Mouse (Mus musculus) midbrain, embryonic 16.5 days (tissue): ENCODE measurements around the gene Ibtk. TPM values are rescaled to one million over a fixed set of nuclear protein-coding genes. Genes with fewer than 3 reads are reported as not detected.

ENCODE experiments used
- ATAC-seq: fragments of 200-750 bp; cut with Nextera tagmentation; 2 replicates; pipeline ENCODE4 v1.8.0; 2017; ENCODE audit warnings: moderate TSS enrichment
- H3K27ac ChIP-seq: fragments of 300-500 bp; sonication (generic); 2 replicates; pipeline ENCODE4 v1.5.1; 2014; ENCODE audit warnings: mild to moderate bottlenecking, low read length, mixed read lengths
- H3K27me3 ChIP-seq: fragments of 300-500 bp; sonication (generic); 2 replicates; pipeline ENCODE4 v1.6.1; 2014; ENCODE audit warnings: low read depth, low read length, mixed read lengths; ENCODE audit not compliant: control insufficient read depth, insufficient read depth
- H3K36me3 ChIP-seq: fragments of 300-500 bp; sonication (generic); 2 replicates; pipeline ENCODE4 v1.6.1; 2014; ENCODE audit warnings: mild to moderate bottlenecking, low read length, moderate library complexity, mixed read lengths; ENCODE audit not compliant: control insufficient read depth, insufficient read depth
- H3K4me1 ChIP-seq: fragments of 300-500 bp; sonication (generic); 2 replicates; pipeline ENCODE4 v1.6.1; 2014; ENCODE audit warnings: mild to moderate bottlenecking, low read length, mixed read lengths; ENCODE audit not compliant: control insufficient read depth, insufficient read depth
- H3K4me2 ChIP-seq: fragments of 300-500 bp; sonication (generic); 2 replicates; pipeline ENCODE4 v1.6.1; 2014; ENCODE audit warnings: mild to moderate bottlenecking, low read length, mixed read lengths
- H3K4me3 ChIP-seq: fragments of 300-500 bp; sonication (generic); 2 replicates; pipeline ENCODE4 v1.5.1; 2014; ENCODE audit warnings: low read depth, mild to moderate bottlenecking, low read length, moderate library complexity, mixed read lengths
- H3K9ac ChIP-seq: fragments of 300-500 bp; sonication (generic); 2 replicates; pipeline ENCODE4 v1.6.1; 2014; ENCODE audit warnings: low read depth, low read length, mixed read lengths
- H3K9me3 ChIP-seq: fragments of 300-500 bp; sonication (generic); replicated peaks from 2 replicates; pipeline ENCODE4 v1.6.1; 2014; ENCODE audit warnings: mild to moderate bottlenecking, low read length, mixed read lengths; ENCODE audit not compliant: control insufficient read depth, poor library complexity, severe bottlenecking
- WGBS: fragments of 180-500 bp; shearing (Covaris S2); extraction: QIAGEN DNeasy Blood & Tissue Kit; methylation state at CpG from one replicate; pipeline ENCODE4 v1.1.7; 2014; 5-methylcytosine and 5-hydroxymethylcytosine counted together
- polyA plus RNA-seq: library from polyadenylated mRNA; unstranded; fragments of >200 nt; fragmentation: Nextera tagmentation; extraction: Ambion mirVana; gene quantifications from 2 replicates; pipeline ENCODE4 v1.2.1, GENCODE M21; 2015

Ibtk gene
- polyA plus RNA-seq, 1 experiment from 2014 or later, result 28.4 TPM

DNA sequence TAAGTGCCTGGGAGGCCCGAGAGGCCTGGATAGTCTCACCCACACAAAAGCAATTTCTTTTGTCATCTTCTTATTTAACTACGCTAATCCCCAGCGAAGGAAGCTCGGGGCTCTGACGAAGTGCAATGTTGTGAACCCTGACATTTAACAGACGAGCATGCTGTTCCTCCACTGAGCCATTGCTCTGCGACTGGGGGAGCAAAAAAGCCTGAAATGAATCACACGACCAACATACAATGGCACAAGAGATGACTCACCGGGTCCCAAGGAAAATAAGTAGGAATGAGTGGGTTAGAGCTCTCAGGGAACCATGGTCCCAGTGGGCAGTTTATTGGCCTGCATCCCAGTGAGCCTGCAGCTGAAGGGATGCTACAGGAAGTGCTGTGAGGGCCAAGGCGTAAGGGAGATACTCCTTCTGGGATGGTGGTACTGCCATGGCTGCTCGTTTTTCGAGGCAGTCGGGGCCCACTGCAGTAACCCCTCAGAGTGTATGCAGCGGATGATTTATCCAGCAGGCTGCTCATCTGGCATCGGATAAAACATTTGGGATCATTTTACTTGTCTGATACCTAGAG lies 75.1 kb downstream of the Ibtk start:
- Histone ChIP-seq H3K9me3 (no peaks in the 10 kb centered on the region), H3K27me3 (no peaks in the 10 kb centered on the region), H3K4me3 (no peak overlapping the region), H3K9ac (no peak overlapping the region), H3K27ac (no peak overlapping the region), H3K36me3 (no peaks in the 10 kb centered on the region), H3K4me1 (peaks cover 3% of the 10 kb centered on the region; the same call in 1 of the 2 replicates), H3K4me2 (no peak overlapping the region)
- peak; percentile 62; the same call in 1 of the 2 replicates for ATAC-seq
- WGBS, result 37% methylated on average over 15 of the region's 15 CpGs

DNA sequence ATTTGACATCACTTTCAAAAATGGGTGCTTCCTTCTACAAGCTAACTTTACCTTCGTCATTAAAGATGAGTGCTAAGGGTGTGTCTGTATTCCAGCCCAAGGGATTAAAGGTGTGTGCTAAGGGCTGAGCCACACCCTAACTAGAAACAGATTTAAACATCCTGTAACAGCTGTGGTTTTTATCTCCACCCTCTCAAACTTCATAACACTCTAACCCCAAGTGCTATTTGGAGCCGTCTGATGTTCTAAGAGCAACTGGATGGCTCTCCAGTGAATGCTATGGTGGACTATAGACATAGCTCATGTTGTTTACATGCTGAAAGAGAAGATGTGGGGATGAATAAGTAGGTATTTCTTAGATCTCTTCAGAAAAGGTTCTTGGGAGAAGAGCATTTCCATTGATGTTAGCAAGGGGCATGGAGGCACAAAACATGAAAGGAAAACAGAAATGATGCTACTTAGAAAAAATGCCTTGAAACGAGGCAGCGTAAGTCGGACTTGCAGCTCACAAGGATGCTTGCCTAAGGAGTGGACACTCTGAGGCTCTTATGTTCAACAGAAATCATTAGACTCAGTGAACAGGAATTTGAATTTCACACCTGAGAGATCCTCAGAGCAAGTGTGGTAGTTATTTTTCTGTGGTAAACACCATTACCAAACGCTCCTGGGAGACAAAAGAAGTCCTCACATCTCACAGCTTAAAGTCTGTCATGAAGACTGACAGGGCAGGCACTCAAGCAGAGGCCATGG lies 77.4 kb downstream of the Ibtk start:
- Histone ChIP-seq H3K27me3 (no peaks in the 10 kb centered on the region), H3K27ac (no peak overlapping the region), H3K36me3 (no peaks in the 10 kb centered on the region), H3K4me1 (peaks cover 3% of the 10 kb centered on the region; the same call in 1 of the 2 replicates), H3K4me2 (no peak overlapping the region), H3K9me3 (no peaks in the 10 kb centered on the region), H3K4me3 (no peak overlapping the region), H3K9ac (no peak overlapping the region)
- ATAC-seq, result no peak
- WGBS, result 83% methylated on average over 6 of the region's 6 CpGs

DNA sequence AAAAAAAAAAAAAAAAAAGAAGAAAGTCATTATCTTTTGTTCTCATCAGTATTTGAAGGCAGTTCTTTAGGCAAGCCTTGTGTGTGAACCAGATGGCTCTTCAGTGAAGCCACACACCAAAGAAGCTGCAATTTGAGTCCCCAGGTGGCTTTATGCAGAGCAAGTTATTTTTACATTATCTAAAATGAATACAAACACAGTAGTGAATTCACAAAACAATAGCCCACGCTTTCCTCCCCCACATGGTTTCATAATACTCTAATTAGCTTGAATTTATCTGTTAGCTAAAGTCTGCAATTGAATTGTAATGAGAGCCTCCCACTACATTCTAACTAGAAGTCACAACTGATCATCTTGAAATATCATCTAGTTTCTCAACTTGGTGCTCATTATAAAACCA lies 84.8 kb downstream of the Ibtk start:
- H3K9ac ChIP-seq, result no peak overlapping the region
- no peaks in the 10 kb centered on the region; the same call in 1 of the 2 replicates for H3K4me1 ChIP-seq
- no peak overlapping the region for H3K27ac ChIP-seq
- 67% methylated on average over 1 of the region's 1 CpGs for WGBS
- no peak for ATAC-seq
- H3K4me3 ChIP-seq, result no peak overlapping the region
- no peaks in the 10 kb centered on the region for H3K27me3 ChIP-seq
- no peaks in the 10 kb centered on the region for H3K9me3 ChIP-seq
- no peak overlapping the region for H3K4me2 ChIP-seq
- no peaks in the 10 kb centered on the region for H3K36me3 ChIP-seq

DNA sequence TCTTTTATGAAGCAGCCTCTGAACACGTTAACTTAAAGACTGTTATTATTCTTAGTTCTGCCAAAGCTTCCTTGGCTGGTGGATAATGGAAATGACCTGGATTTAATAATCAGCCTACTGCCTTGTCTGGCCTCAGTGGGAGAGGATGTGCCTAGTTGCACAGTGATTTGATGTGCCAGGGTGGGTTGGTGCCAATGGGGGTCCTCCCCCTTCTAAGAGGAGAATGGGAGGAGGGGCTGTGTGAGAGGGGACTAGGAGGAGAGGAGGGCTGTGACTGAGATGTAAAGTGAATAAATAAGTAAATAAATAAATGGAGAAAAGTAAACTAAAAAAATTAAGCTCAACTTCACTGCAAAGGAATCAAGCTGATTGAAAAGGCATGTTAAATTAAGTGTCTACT lies 85.3 kb downstream of the Ibtk start:
- 51% methylated on average over 1 of the region's 1 CpGs for WGBS

DNA sequence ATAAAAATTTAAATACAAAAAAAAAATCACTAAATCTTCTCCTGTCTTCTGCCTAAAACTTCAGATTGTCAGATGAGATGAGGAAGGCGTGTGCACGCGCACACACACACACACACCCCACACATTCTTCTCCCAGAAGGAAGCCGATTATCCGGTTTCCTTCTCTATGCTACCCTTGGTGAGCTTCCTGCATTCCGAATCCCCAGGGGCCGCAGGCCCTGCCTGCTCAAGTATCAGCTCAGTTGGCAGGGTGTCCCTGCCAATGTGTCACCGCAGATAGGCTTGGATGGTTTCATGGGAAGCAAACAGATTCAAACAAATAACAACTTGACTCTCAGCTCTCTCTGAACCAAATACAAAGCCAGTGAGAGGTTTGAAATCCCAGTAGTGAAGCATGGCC lies 86.0 kb downstream of the Ibtk start:
- H3K27ac ChIP-seq, result no peak overlapping the region
- ATAC-seq, result no peak
- H3K4me1 ChIP-seq, result no peaks in the 10 kb centered on the region; the same call in 1 of the 2 replicates
- H3K4me2 ChIP-seq, result no peak overlapping the region
- no peaks in the 10 kb centered on the region for H3K27me3 ChIP-seq
- H3K9ac ChIP-seq, result no peak overlapping the region
- H3K36me3 ChIP-seq, result no peaks in the 10 kb centered on the region
- H3K4me3 ChIP-seq, result no peak overlapping the region
- 20% methylated on average over 8 of the region's 8 CpGs for WGBS
- no peaks in the 10 kb centered on the region for H3K9me3 ChIP-seq

More for the DNA sequence above, 85.3 kb downstream of the Ibtk start:
- Histone ChIP-seq H3K36me3 (no peaks in the 10 kb centered on the region), H3K4me2 (no peak overlapping the region), H3K9me3 (no peaks in the 10 kb centered on the region), H3K4me1 (no peaks in the 10 kb centered on the region; the same call in 1 of the 2 replicates), H3K27ac (no peak overlapping the region), H3K27me3 (no peaks in the 10 kb centered on the region), H3K4me3 (no peak overlapping the region), H3K9ac (no peak overlapping the region)
- ATAC-seq, result no peak

DNA sequence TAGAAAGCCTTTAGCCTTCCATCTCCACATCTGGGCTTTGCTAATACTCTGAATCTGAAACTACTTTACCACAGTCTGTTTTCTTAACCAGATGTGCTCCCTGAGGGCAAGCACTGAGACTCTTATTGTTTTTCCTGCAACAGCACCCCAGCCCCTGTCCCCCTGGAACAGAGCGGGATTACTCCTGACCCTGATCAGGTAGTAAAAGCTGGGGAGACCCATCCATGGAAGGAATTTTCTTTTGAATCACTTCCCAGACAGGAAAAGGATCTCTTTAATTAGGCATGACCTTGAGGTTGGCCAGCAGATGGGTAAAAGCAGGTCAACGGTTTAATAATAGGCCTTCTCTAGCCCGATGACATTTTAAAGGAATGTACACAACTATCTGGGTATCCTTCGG lies 95.7 kb downstream of the Ibtk start:
- Histone ChIP-seq H3K27me3 (no peaks in the 10 kb centered on the region), H3K4me1 (no peaks in the 10 kb centered on the region), H3K4me3 (no peak overlapping the region), H3K4me2 (no peak overlapping the region), H3K27ac (no peak overlapping the region), H3K9me3 (no peaks in the 10 kb centered on the region), H3K9ac (no peak overlapping the region), H3K36me3 (no peaks in the 10 kb centered on the region)
- ATAC-seq, result no peak
- 84% methylated on average over 4 of the region's 4 CpGs for WGBS

DNA sequence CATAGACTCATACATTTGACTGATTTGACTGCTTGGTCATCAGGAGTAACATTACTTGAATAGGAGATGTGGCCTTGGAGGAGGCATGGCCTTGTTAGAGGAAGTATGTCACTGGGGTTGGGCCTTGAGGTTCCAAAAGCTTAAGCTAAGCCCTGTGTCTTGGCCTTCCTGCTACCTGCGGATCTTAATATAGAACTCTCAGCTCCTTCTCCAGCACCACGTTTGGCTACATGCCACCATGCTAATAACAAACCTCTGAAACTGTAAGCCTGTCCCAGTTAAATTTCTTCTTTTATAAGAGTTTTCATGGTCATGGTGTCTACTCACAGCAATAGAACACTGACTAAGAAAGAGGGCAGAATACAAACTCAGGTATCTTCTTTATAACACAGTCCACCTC lies 110.9 kb downstream of the Ibtk start:
- Histone ChIP-seq H3K27ac (no peak overlapping the region), H3K4me3 (no peak overlapping the region), H3K36me3 (no peaks in the 10 kb centered on the region), H3K4me1 (no peaks in the 10 kb centered on the region), H3K9me3 (no peaks in the 10 kb centered on the region), H3K9ac (no peak overlapping the region), H3K4me2 (no peak overlapping the region), H3K27me3 (no peaks in the 10 kb centered on the region)
- 88% methylated on average over 2 of the region's 2 CpGs for WGBS
- ATAC-seq, result no peak

Other genes with a start within 250 kb of the Ibtk start
- gene Tpbg, start 93.0 kb upstream of the Ibtk start, polyA plus RNA-seq, result 12.0 and 13.4 TPM in 2 replicates